Mouse (Mus musculus) kidney, adult 2 months (tissue): ENCODE results near the gene Ttn.

ENCODE experiments used
- CTCF ChIP-seq: fragments of 200-500 bp; conservative IDR thresholded peaks from 2 replicates; pipeline ENCODE4 v1.5.1; 2011; ENCODE audit warnings: low read depth, mild to moderate bottlenecking, control low read depth, low read length, moderate library complexity, mixed read lengths; ENCODE audit not compliant: insufficient read depth, insufficient read length
- POLR2A ChIP-seq: fragments of 200-500 bp; IDR thresholded peaks from one replicate; pipeline ENCODE4 v1.6.1; 2011; ENCODE audit warnings: low read depth, low read length, control low read depth

GRCm38 (mm10) chr2:76806376-76806775 is 176.0 kb downstream of the Ttn start:
- no peak for TF ChIP-seq POLR2A
- TF ChIP-seq CTCF: no peak
